Mouse (Mus musculus) adrenal gland, adult 10 weeks (tissue): Measurements from ENCODE around the gene Adgrg4. TPM values are rescaled to one million over a fixed set of nuclear protein-coding genes. Genes with fewer than 3 reads are reported as not detected.

Experiments
- polyA plus RNA-seq: library from polyadenylated mRNA; stranded (reverse); fragments of 350-450 nt; fragmentation: Illumina TruSeq; extraction: RNeasy Lipid Tissue Mini Kit (QIAGEN cat#74804); gene quantifications from one replicate; pipeline ENCODE4 v1.2.3, GENCODE M21; 2014; ENCODE audit warnings: low read depth, low replicate concordance

Adgrg4 gene
- polyA plus RNA-seq = not detected

DNA sequence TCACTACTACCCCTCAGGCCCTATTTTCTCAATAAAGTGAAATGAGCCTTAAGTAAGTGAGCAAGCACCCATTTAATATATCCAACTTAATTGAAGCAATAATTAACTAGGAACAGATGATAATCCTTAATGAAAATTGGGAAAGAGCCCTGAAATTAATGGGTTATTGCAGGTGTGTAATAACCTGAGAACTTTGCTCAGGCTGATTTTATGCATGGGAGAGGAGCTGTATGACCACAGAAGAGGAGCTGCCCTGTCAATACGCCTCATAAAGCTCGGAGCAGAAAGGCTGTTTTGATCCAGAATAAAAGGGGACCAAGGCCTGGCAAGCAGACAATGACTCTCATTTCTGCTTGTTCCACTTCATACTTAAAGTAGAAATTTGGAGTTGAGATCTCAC, at the start of gene Adgrg4:
Gene Adgrg4, plus strand, starts transcription at position 301 of the 400 bp plus-strand sequence.

DNA sequence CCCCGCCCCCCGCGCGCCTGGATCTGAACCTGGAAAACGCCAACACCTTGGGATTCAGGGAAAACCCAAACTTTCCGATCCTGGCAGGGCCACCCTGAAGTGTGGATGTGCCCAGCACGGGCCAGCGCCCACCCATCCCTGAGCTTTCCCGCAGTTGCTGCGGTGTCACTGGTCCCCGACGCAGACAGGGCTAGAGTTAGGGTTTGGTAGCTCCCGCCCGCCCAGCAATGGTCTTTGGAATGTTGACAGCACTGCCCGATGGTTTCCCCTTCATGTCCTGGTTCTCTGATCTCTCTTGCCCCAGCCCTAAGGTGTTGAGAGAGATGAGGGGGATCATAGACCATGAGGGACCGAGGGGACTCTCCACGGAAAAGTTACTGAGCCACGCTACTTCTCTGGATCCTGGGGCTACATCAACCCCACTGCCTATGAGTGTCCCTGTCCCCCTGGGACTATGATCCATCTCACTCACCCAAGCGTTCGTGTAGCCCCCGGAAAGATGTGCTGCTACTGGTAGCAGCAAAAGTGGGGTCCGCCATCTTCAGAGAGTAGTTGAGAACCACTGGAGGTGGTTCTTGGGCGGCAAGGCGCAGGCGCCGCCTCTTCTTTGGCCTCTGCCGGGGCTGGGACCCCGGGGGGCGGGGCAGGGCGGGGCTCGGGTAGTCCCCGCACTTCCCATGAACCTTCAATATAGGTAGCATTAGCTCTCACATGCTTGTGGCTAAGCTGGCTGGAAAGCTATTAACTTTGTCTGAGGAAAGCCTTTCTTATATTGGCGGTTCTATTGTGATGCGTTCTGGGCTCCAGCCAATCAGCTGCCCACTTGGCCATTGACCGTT, 48.0 kb upstream of the Adgrg4 start, which contains the start of gene Map7d3:
Gene Map7d3, minus strand, starts transcription at position 562 of the 839 bp plus-strand sequence.

DNA sequence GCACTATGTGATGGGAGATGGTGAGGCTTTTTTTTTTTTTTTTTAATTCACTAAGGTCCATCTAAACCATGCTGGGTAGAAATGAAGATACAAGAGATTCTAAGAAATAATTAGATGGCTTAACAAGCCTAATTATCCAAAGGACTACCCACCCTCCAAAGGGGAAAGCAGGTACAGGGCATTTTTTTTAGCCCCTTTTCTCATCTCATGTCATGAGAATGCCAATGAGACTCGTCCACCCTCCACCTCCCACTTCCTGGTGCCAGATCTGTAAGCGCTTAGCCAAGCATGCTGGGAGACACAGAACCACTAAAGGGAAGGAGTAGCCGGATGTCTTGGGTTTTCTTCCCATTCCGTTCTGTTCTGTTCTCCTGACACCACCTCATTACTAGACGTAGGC, 172.8 kb downstream of the Adgrg4 start, which contains the start of gene Brs3:
Gene Brs3, plus strand, starts transcription at position 301 of the 400 bp plus-strand sequence.

Other genes with a start within 250 kb of the Adgrg4 start
- gene Fhl1, start 138.4 kb upstream of the Adgrg4 start, polyA plus RNA-seq = 72.8 TPM
- gene Map7d3, start 47.8 kb upstream of the Adgrg4 start, polyA plus RNA-seq = 3.7 TPM
- gene Brs3, start 172.9 kb downstream of the Adgrg4 start, polyA plus RNA-seq = not detected
- 132 TPM for gene Htatsf1, start 183.4 kb downstream of the Adgrg4 start, polyA plus RNA-seq
- not detected for gene Vgll1, start 217.9 kb downstream of the Adgrg4 start, polyA plus RNA-seq